In the genomic region with DNA sequence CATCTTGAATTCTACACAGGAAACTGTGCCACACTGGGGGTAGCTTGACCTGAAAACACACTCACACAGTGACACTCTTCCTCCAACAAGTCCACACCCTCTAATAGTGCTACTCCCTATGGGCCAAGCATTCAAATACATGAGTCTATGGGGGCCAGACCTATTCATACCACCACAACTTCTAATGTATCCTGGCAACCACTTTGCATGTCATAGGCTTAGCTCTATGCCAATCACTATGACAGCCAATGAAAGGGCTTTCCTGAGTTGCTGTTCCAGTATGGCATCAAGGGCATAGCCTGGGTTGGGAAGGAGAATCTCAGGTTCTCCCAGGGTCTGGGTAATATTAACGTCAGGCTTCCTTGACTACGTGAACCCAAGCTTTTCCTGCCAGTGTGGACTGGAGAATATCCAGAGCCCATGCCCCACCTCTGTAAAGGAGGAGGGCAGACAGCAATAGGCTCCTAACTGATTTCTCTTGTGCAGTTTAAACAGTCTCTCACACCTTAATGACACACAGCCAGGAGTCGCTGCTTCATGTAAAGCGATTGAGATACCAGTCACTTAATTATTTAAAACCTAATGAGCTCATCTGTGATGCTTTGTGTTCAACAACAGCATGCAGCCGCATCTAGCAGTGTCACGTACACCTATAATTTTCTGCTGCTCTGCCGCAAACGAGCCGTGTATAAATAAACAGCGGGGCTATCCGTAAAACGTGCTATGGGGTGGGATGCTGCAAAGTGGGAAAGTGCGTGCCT, we compare ENCODE assay signal across 18 mouse cellular contexts. TPM values are rescaled to one million over a fixed set of nuclear protein-coding genes. Genes with fewer than 3 reads are reported as not detected.
A peak's percentile ranks its signal among the peaks of the same experiment; 100 is the strongest.
DNase-seq lines count a peak whose midpoint lies in the region; ATAC-seq and TF ChIP-seq lines count a peak whose summit lies in the region.
"Had no signal": no experiment of that assay in that cellular context is flagged by ENCODE, and none has a peak within 500 bp of the region (broad histone marks: within the 10 kb centered on the region; RNA-seq: fewer than 3 reads in every experiment).

No protein-coding gene starts in this region.

- TF ChIP-seq POLR2A in olfactory bulb, adult 2 months (IDR thresholded peaks at IDR 0.05; ENCODE audit: insufficient read depth, low read depth, low read length) = no peak
- no peak for TF ChIP-seq POLR2A in lung, adult 2 months (IDR thresholded peaks at IDR 0.05; ENCODE audit: borderline replicate concordance, extremely low read depth, low read depth, low read length)

- DNase-seq in retina, postnatal 1 day = peak; percentile 37
- DNase-seq in retina, embryonic 14.5 days (ENCODE audit: low spot score) = no peak
- no peak for DNase-seq in left cerebral cortex, adult 2 months (ENCODE audit: extremely low spot score in 1 of 2, low spot score in 2 of 2)
- DNase-seq in lung, adult 2 months = no peak
- DNase-seq in heart, embryonic 10.5 days (ENCODE audit: low spot score) = no peak
- DNase-seq: adrenal gland, postnatal 25 days; cerebellum, adult 8-10 months; gastrocnemius, postnatal 10 days; heart, postnatal 14 days; liver, embryonic 13.5 days; lung, postnatal 10 days; thymus, postnatal 36 days had no signal

- ATAC-seq in hindbrain, embryonic 12.5 days (ENCODE audit: low FRiP score) = peak; percentile 19; the same call in 1 of the 2 replicates
- peak; percentile 38 for ATAC-seq in midbrain, embryonic 13.5 days
- ATAC-seq: intestine, embryonic 15.5 days; Patski had no signal

- no peaks in the 10 kb centered on the region for H3K9me3 ChIP-seq in hindbrain, embryonic 12.5 days (replicated peaks)
- no peaks in the 10 kb centered on the region for H3K9me3 ChIP-seq in midbrain, embryonic 13.5 days
- H3K9me3 ChIP-seq in heart, embryonic 10.5 days = peaks cover 3% of the 10 kb centered on the region; the same call in 1 of the 2 replicates
- H3K9me3 ChIP-seq: embryonic facial prominence, embryonic 13.5 days; intestine, embryonic 15.5 days; liver, embryonic 13.5 days had no signal

- no peak overlapping the region for H3K4me3 ChIP-seq in hindbrain, embryonic 12.5 days
- no peak overlapping the region for H3K4me3 ChIP-seq in midbrain, embryonic 13.5 days (replicated peaks)
- H3K4me3 ChIP-seq in olfactory bulb, adult 2 months (ENCODE audit: insufficient read depth, low read depth, low read length) = no peak overlapping the region
- no peak overlapping the region for H3K4me3 ChIP-seq in left cerebral cortex, adult 2 months
- H3K4me3 ChIP-seq in lung, adult 2 months (replicated peaks; ENCODE audit: extremely low read depth, low read depth, low read length) = no peak overlapping the region
- no peak overlapping the region for H3K4me3 ChIP-seq in heart, embryonic 10.5 days
- H3K4me3 ChIP-seq: embryonic facial prominence, embryonic 13.5 days; intestine, embryonic 15.5 days; liver, embryonic 13.5 days had no signal

- no peak overlapping the region for H3K9ac ChIP-seq in hindbrain, embryonic 12.5 days
- no peak overlapping the region for H3K9ac ChIP-seq in midbrain, embryonic 13.5 days (replicated peaks)
- H3K9ac ChIP-seq: embryonic facial prominence, embryonic 13.5 days; intestine, embryonic 15.5 days; liver, embryonic 13.5 days had no signal

- H3K36me3 ChIP-seq in hindbrain, embryonic 12.5 days = peaks cover 53% of the 10 kb centered on the region
- H3K36me3 ChIP-seq in midbrain, embryonic 13.5 days = peaks cover 59% of the 10 kb centered on the region
- peaks cover 54% of the 10 kb centered on the region for H3K36me3 ChIP-seq in heart, embryonic 10.5 days
- H3K36me3 ChIP-seq: liver, embryonic 13.5 days had no signal

- TF ChIP-seq CTCF in olfactory bulb, adult 2 months (IDR thresholded peaks at IDR 0.05; ENCODE audit: insufficient read depth, low read depth, low read length) = no peak
- TF ChIP-seq CTCF in left cerebral cortex, adult 2 months (IDR thresholded peaks at IDR 0.05) = no peak
- TF ChIP-seq CTCF in lung, adult 2 months (IDR thresholded peaks at IDR 0.05; ENCODE audit: insufficient read depth, low read length) = no peak

- H3K4me2 ChIP-seq in hindbrain, embryonic 12.5 days (replicated peaks) = no peak overlapping the region
- no peak overlapping the region for H3K4me2 ChIP-seq in midbrain, embryonic 13.5 days (replicated peaks)
- H3K4me2 ChIP-seq: embryonic facial prominence, embryonic 13.5 days; intestine, embryonic 15.5 days; liver, embryonic 13.5 days had no signal

- WGBS in hindbrain, embryonic 12.5 days = 78% methylated on average over 13 of the region's 13 CpGs
- 78% methylated on average over 13 of the region's 13 CpGs for WGBS in midbrain, embryonic 13.5 days
- WGBS in olfactory bulb, adult 2 months = 25% methylated on average over 13 of the region's 13 CpGs
- WGBS in lung, adult 2 months = 84% methylated on average over 13 of the region's 13 CpGs
- WGBS in heart, embryonic 10.5 days = 86% methylated on average over 13 of the region's 13 CpGs

- peaks cover 7% of the 10 kb centered on the region; the same call in 1 of the 2 replicates for H3K4me1 ChIP-seq in hindbrain, embryonic 12.5 days
- peaks cover 6% of the 10 kb centered on the region; the same call in 1 of the 2 replicates for H3K4me1 ChIP-seq in midbrain, embryonic 13.5 days (replicated peaks)
- peaks cover 16% of the 10 kb centered on the region for H3K4me1 ChIP-seq in olfactory bulb, adult 2 months (ENCODE audit: control insufficient read depth, insufficient read depth, low read length)
- H3K4me1 ChIP-seq in lung, adult 2 months (ENCODE audit: control insufficient read depth, insufficient read depth, low read length) = no peaks in the 10 kb centered on the region
- peaks cover 3% of the 10 kb centered on the region; the same call in 1 of the 2 replicates for H3K4me1 ChIP-seq in heart, embryonic 10.5 days
- H3K4me1 ChIP-seq: embryonic facial prominence, embryonic 13.5 days; intestine, embryonic 15.5 days; liver, embryonic 13.5 days had no signal

- intact Hi-C loops in left cerebral cortex, adult 2 months (cut with DNase I) = no loop called here

- H3K27ac ChIP-seq in hindbrain, embryonic 12.5 days = no peak overlapping the region
- peak overlapping the region; percentile 41 for H3K27ac ChIP-seq in midbrain, embryonic 13.5 days
- H3K27ac ChIP-seq in olfactory bulb, adult 2 months (ENCODE audit: insufficient read depth, low read depth, low read length) = peak overlapping the region; percentile 19; the same call in 1 of the 2 replicates
- no peak overlapping the region for H3K27ac ChIP-seq in left cerebral cortex, adult 2 months
- no peak overlapping the region for H3K27ac ChIP-seq in heart, embryonic 10.5 days
- H3K27ac ChIP-seq: embryonic facial prominence, embryonic 13.5 days; intestine, embryonic 15.5 days; liver, embryonic 13.5 days had no signal

- no peaks in the 10 kb centered on the region for H3K27me3 ChIP-seq in hindbrain, embryonic 12.5 days
- no peaks in the 10 kb centered on the region for H3K27me3 ChIP-seq in midbrain, embryonic 13.5 days
- H3K27me3 ChIP-seq in heart, embryonic 10.5 days (ENCODE audit: insufficient read depth, poor library complexity, severe bottlenecking) = no peaks in the 10 kb centered on the region
- H3K27me3 ChIP-seq: embryonic facial prominence, embryonic 13.5 days; intestine, embryonic 15.5 days; liver, embryonic 13.5 days; Patski had no signal

RNA-seq across cellular contexts. Expression of a gene that starts 25.8 kb away (rescaled TPM):
- 29.5 and 31.7 TPM in 2 replicates for polyA plus RNA-seq in hindbrain, embryonic 12.5 days (2016; fragmentation: Nextera tagmentation; extraction: Ambion mirVana)
- polyA plus RNA-seq in midbrain, embryonic 13.5 days (2015; fragmentation: Nextera tagmentation; extraction: Ambion mirVana) = 22.5 and 25.3 TPM in 2 replicates
- not detected in 2 replicates for polyA plus RNA-seq in olfactory bulb, adult 2 months (2012; ENCODE audit: insufficient read depth, insufficient read length, low replicate concordance, missing spikeins)
- 10 to 100 TPM; 11.4 to 16.4 TPM for total RNA-seq in left cerebral cortex, adult 2 months (2021)
- polyA plus RNA-seq in lung, adult 2 months (2012; rRNA removed) = 8.1 and 10.7 TPM in 2 replicates
- polyA plus RNA-seq in heart, embryonic 10.5 days (2016; fragmentation: Nextera tagmentation; extraction: Ambion mirVana) = 14.9 and 16.8 TPM in 2 replicates

Comparison
In these comparisons a context has a peak if more than half of its experiments do, and no peak if none do; other contexts are left out.
1. H3K27ac ChIP-seq: peak in midbrain, embryonic 13.5 days (single experiment) and olfactory bulb, adult 2 months (single experiment); none in hindbrain, embryonic 12.5 days (single experiment), left cerebral cortex, adult 2 months (single experiment) and heart, embryonic 10.5 days (single experiment).